Mouse (Mus musculus): ENCODE measurements at regions not wholly inside any gene's neighbourhood (a gene's known extent, or its start where the extent isn't known, plus 50 kb on each side); places are given as distances from the start of the nearest gene placed in this dataset.

DNA sequence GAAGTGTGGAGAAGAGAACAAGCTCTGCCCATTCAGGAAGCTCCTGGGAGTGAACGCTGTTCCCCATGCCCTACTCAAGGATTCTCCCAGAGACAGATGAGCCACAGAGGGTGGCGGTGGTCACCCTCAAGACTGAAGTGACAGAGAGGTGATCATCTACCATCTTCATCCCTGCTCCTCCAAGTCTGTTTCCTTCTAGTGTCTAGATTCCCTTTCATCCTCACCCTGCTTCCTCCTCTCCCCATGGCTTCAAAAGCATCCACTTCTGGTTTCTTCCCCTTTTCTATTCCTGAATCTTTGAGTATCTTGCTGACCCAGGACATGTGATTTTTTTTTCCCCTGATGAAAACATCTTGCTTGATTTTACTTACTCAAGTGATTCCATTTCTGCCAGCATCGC is 298.6 kb upstream of the Nrp1 start:
- H3K4me3 ChIP-seq (ENCODE audit: control insufficient read depth in 1 of 2, insufficient read depth in 1 of 2, low read depth in 2 of 2, low read length in 2 of 2), result no peak overlapping the region
- H3K79me2 ChIP-seq (ENCODE audit: control insufficient read depth, insufficient read depth, low read length, poor library complexity), result no peaks in the 10 kb centered on the region
- H3K4me1 ChIP-seq (ENCODE audit: control insufficient read depth in 1 of 2, insufficient read depth in 2 of 2, low read length in 2 of 2), result no peaks in the 10 kb centered on the region
- DNase-seq (ENCODE audit: low read depth, low spot score), result no peak
- H3K9ac ChIP-seq (ENCODE audit: control insufficient read depth, low read depth, low read length, poor library complexity, severe bottlenecking), result no peak overlapping the region
- no peaks in the 10 kb centered on the region for H3K27me3 ChIP-seq (ENCODE audit: control insufficient read depth in 1 of 2, insufficient read depth in 2 of 2, low read length in 2 of 2)
- TF ChIP-seq TCF12 (IDR thresholded peaks at IDR 0.05; ENCODE audit: low read depth, low read length) (no peak), EP300 (IDR thresholded peaks at IDR 0.05; ENCODE audit: low read depth in 1 of 2, low read length in 2 of 2) (no peak), POLR2AphosphoS5 (IDR thresholded peaks at IDR 0.05; ENCODE audit: borderline replicate concordance, low read depth, low read length) (no peak), GATA1 (IDR thresholded peaks at IDR 0.05; ENCODE audit: low read depth, low read length) (no peak), MAZ (IDR thresholded peaks at IDR 0.05; ENCODE audit: low read depth, low read length) (no peak), ZC3H11A (IDR thresholded peaks at IDR 0.05; ENCODE audit: low read depth, low read length) (no peak), MAFK (IDR thresholded peaks at IDR 0.05; ENCODE audit: borderline replicate concordance, low read depth, low read length) (no peak), BHLHE40 (IDR thresholded peaks at IDR 0.05; ENCODE audit: borderline replicate concordance, low read depth, low read length) (no peak), USF2 (IDR thresholded peaks at IDR 0.05; ENCODE audit: borderline replicate concordance in 1 of 2, insufficient read depth in 1 of 2, low read depth in 1 of 2, low read length in 2 of 2) (no peak), CHD2 (IDR thresholded peaks at IDR 0.05; ENCODE audit: low read length) (no peak)
- no peaks in the 10 kb centered on the region for H3K9me3 ChIP-seq (replicated peaks; ENCODE audit: insufficient read depth, low read length)
- H3K27ac ChIP-seq (ENCODE audit: control insufficient read depth, low read depth, low read length), result no peak overlapping the region
- H3K36me3 ChIP-seq (ENCODE audit: control insufficient read depth in 1 of 2, insufficient read depth in 2 of 2, low read length in 2 of 2), result no peaks in the 10 kb centered on the region

DNA sequence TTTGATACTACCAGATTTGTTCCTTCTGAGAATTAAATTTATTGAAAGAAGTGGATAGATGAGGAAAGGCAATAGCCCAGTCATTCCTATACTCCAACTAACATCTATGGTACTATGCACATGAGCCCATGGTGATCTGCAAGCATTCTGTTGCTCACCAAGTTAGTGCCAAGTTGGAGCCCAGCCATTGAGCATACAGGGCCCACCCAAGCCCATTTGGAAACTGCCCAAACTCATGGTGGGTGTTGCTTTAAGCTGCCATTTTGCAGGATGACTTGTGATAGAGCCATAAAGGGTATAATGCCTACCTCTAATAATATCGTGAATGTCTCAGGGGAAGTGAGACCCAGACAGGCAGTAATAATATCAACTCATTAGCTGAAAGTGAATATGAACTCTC is 294.2 kb upstream of the Nrp1 start:
- H3K79me2 ChIP-seq (ENCODE audit: control insufficient read depth, insufficient read depth, low read length, poor library complexity), result no peaks in the 10 kb centered on the region
- no peaks in the 10 kb centered on the region for H3K9me3 ChIP-seq (replicated peaks; ENCODE audit: insufficient read depth, low read length)
- H3K9ac ChIP-seq (ENCODE audit: control insufficient read depth, low read depth, low read length, poor library complexity, severe bottlenecking), result no peak overlapping the region
- no peaks in the 10 kb centered on the region for H3K27me3 ChIP-seq (ENCODE audit: control insufficient read depth in 1 of 2, insufficient read depth in 2 of 2, low read length in 2 of 2)
- DNase-seq (ENCODE audit: low read depth, low spot score), result no peak
- H3K4me1 ChIP-seq (ENCODE audit: control insufficient read depth in 1 of 2, insufficient read depth in 2 of 2, low read length in 2 of 2), result no peaks in the 10 kb centered on the region
- no peak for TF ChIP-seq ZC3H11A (IDR thresholded peaks at IDR 0.05; ENCODE audit: low read depth, low read length)
- TF ChIP-seq JUND (IDR thresholded peaks at IDR 0.05; ENCODE audit: low read depth, low read length), result no peak
- no peak for TF ChIP-seq USF2 (IDR thresholded peaks at IDR 0.05; ENCODE audit: borderline replicate concordance in 1 of 2, insufficient read depth in 1 of 2, low read depth in 1 of 2, low read length in 2 of 2)
- TF ChIP-seq NRF1 (IDR thresholded peaks at IDR 0.05; ENCODE audit: insufficient read depth, low read depth, low read length, poor library complexity, severe bottlenecking), result no peak
- no peak for TF ChIP-seq MAFK (IDR thresholded peaks at IDR 0.05; ENCODE audit: borderline replicate concordance, low read depth, low read length)
- TF ChIP-seq TCF12 (IDR thresholded peaks at IDR 0.05; ENCODE audit: low read depth, low read length), result no peak
- no peak for TF ChIP-seq MEF2A (IDR thresholded peaks at IDR 0.05; ENCODE audit: extremely low read depth, insufficient replicate concordance, low read depth, low read length, poor library complexity, severe bottlenecking)
- no peak for TF ChIP-seq NELFE (IDR thresholded peaks at IDR 0.05; ENCODE audit: low read depth, low read length)
- no peak overlapping the region for H3K4me3 ChIP-seq (ENCODE audit: control insufficient read depth in 1 of 2, insufficient read depth in 1 of 2, low read depth in 2 of 2, low read length in 2 of 2)
- no peak overlapping the region for H3K27ac ChIP-seq (ENCODE audit: control insufficient read depth, low read depth, low read length)
- H3K36me3 ChIP-seq (ENCODE audit: control insufficient read depth in 1 of 2, insufficient read depth in 2 of 2, low read length in 2 of 2), result no peaks in the 10 kb centered on the region
